Mouse (Mus musculus) ovary, postnatal 10 days (tissue): ENCODE measurements around the gene Prrg1.
"Not testable (repeated sequence)": the region's sequence is repeated elsewhere in the genome, so short reads cannot be mapped to it uniquely, and the experiment has no call there.

ENCODE experiments used
- DNase-seq: peaks from one replicate; pipeline ENCODE4 v3.0.0; 2022; ENCODE audit warnings: low spot score

The Prrg1 gene

GRCm38 (mm10) chrX:78583202-78584004, at the start of gene Prrg1:
Prrg1 (minus strand) TSS chrX:78583896.
- peak; percentile 50 for DNase-seq

- no peak for DNase-seq
Measured at GRCm38 (mm10) chrX:78605814-78606213, 22.1 kb upstream of the Prrg1 start.

- DNase-seq = no peak
Measured at GRCm38 (mm10) chrX:78593138-78593537, 9.4 kb upstream of the Prrg1 start.

DNA sequence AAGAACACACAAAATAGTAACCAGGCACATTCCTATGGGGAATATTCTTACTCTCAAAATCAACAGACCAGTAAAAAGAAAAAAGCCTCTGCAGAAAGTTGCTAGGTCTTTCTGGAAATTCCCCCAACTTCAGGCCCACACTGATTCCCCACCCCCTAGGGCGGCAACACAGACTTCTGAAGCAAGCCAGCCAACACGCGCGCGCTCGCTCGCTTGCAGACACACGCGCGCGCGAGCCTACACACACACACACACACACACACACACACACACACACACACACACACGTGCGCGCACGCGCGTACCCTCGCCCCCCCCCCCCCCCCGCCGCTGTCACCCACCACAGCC, 868 bp downstream of the Prrg1 start:
- no peak for DNase-seq

GRCm38 (mm10) chrX:78563451-78563850, 20.2 kb downstream of the Prrg1 start:
- no peak for DNase-seq

DNA sequence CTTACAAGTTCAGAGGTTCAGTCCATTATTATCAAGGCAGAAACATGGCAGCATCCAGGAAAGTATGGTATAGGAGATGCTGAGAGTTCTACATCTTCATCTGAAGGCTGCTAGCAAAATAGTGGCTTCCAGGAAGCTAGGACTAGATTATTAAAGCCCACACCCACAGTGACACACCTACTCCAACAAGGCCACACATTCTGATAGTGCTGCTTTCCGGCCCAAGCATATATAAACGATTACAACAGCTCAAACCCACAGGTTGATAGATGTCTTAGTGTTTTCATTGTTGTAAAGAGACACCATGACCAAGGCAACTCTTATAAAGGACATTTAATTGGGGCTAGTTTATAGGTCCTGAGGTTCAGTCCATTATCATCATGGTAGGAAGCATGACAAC, 30.3 kb downstream of the Prrg1 start:
- no peak for DNase-seq

DNA sequence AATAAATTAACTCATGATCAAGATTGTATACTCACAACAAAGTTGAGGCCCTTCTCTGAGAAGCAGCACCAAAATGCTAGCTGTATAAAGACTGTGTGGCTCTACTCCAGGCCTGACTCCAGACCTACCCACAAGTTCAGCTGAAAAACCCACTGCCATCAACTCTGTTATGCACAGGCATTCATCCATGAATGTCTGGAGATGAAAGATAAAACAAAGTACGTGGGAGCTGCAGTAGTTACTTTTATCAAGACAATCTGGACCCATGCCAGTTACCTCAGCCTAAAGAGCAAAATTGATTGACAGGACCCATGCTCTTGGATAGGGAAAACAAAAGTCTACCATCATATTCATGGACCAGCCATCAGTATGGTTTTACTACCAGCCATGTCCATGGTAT, 31.0 kb downstream of the Prrg1 start:
- DNase-seq = no peak

DNA sequence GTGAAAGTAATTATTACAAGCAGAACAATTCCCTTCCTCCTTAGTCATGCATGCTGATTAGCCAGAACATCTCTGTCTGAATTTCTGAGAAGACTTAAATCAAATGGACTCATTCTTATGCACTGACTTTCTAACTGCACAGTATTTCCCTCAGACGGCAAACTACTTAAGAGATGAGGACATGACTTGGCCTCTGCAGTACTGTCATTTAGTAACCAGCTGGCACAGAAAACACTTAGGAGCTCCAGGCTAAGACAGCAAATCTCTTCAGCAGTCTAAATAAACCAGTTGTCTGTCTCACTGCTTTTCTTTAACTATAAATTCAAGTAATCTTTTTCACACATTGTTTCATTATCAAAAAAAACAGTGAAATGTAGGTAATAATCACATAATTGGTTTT, 36.0 kb downstream of the Prrg1 start:
- DNase-seq = no peak

- no peak for DNase-seq
Measured at GRCm38 (mm10) chrX:78539734-78540133, 44.0 kb downstream of the Prrg1 start.

DNA sequence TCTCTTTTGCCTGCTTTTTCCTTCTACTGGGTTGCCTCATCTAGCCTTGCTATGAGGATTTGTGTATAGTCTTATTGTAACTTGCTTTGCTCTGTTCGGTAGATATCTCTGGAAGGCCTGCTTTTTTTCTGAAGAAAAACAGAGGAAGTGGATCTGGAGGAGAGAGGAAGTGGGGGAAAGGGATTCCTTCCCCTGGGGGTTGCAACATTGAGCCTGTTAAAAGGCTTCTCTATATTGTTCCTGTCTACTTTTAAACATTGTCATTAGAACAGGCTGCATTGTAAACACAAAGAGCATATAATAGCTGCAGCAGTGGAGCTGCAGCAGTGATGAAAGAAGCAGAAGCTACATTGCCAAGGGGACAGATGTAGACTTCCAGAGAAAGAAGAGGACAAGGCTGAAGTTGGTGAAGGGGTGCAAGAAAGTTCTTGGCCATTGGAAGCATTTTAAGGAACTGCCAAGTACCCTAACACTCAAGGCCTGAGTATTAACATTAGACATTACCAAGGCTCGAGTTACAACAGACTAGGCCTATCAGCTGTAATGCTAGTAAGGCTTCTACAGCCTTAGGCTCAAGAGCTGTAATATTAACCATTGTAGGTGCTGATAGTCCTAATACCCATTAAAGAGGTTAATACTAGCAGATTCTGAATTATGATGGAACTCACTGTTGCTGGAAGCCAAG, 44.9 kb downstream of the Prrg1 start:
- no peak for DNase-seq

DNA sequence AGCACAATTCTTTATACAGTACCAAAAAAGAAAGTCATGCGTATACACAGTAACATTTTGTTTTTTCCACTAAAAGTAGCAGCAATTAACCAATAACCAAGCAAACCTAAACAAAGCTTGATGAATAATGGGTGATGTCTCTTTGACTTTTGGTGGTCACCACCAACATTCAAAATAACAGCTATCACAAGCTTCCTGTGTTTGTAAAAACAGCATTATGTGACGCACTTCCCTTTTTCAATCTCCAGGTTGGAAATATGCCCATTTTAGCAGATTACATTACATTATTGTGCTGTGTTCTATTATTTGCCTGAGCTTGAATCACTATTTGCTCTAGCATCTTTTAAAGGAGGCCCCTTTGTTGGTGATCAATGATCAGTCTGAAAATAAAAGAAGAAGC, 65.4 kb downstream of the Prrg1 start:
- DNase-seq = no peak

DNA sequence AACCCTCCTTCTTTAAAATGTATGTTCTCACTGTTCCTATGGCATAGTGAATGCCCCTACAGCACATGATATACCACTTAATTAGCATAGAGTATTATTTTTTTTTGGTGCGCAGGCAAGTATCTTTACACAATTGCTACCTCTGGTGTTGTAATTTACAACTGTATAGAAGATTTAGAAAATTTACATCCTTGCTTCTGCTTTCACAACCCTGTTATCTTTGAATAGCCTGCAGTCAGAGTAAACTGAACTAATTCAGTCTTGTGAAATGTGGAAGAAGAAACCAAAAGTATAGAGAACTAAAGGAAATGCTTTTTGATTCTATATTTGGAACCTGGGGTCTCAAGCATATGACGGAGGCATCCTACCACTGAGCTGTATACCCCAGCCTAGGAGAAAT, 100.7 kb downstream of the Prrg1 start:
- no peak for DNase-seq

GRCm38 (mm10) chrX:78479710-78480109, 104.0 kb downstream of the Prrg1 start:
- DNase-seq = no peak

DNA sequence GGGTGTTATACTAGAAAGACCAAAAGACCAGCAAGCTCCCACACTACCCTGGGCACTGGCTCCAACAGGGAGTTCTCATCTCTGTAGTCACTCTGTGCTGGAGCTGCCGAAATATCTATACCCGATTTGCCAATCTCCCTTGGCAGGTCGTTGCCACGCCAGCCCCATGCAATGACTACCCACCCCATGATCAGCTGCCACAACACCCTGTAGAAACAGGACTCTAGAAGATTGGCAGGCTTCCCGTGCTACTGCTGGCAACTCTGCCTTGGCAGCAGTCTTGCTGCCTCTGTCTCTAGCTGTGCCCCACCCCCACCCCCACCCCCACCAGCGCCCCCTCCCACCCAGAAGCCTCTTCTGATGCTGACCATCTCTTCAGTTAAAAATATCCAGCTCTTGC, 149.3 kb downstream of the Prrg1 start:
- DNase-seq = no peak

- DNase-seq = not testable (repeated sequence)
Measured at GRCm38 (mm10) chrX:78403346-78403745, 180.3 kb downstream of the Prrg1 start.
